ENCODE assay signal across 13 mouse cellular contexts in the genomic region with DNA sequence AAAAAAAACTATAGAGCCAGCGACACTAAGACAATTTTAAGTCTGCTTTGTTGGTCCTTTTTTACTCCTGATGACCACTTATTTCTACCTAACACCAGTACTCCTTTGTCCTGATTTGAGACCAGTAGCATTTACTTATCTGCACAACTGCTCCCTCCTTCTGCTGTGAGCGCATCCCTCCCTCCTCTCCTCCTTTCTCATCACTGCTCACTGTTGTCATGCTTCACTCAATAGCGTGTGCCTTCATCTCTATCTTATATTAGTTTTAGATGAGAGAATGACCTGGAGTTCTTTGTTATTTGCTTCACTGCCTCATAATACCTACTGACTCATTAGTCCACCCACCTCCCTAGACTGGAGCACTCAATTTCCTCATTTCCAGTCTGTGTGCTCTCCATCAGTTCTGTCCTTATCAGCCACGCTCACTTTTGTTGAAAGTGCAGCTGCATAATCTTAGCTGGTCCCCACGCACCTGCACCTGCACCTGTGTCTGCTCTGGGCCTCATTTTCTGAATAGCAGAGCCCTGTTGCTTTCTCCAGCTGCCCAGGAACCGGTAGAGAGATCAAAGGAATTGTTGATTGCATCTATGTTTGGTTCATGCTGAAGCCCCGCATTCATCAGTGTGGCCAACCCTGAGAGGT.
DNase-seq lines count a peak whose midpoint lies in the region; ATAC-seq lines count a peak whose summit lies in the region.
"Had no signal": no experiment of that assay in that cellular context is flagged by ENCODE, and none has a peak within 500 bp of the region (broad histone marks: within the 10 kb centered on the region; RNA-seq: fewer than 3 reads in every experiment).

No protein-coding gene starts in this region.

- 0 out of 2 replicates have a peak overlapping the region, but pooled peaks have one; percentile 36 for H3K27ac ChIP-seq in midbrain, embryonic 13.5 days
- H3K27ac ChIP-seq in midbrain, embryonic 11.5 days (ENCODE audit: low read depth, low read length), result no peak overlapping the region
- H3K27ac ChIP-seq: limb, embryonic 15.5 days had no signal

- H3K27me3 ChIP-seq in midbrain, embryonic 13.5 days, result no peaks in the 10 kb centered on the region
- no peaks in the 10 kb centered on the region for H3K27me3 ChIP-seq in midbrain, embryonic 11.5 days (ENCODE audit: control insufficient read depth, insufficient read depth, low read length)
- H3K27me3 ChIP-seq: limb, embryonic 15.5 days had no signal

- no peaks in the 10 kb centered on the region for H3K36me3 ChIP-seq in midbrain, embryonic 13.5 days
- no peaks in the 10 kb centered on the region for H3K36me3 ChIP-seq in midbrain, embryonic 11.5 days (ENCODE audit: control insufficient read depth, insufficient read depth, low read length)

- no peak for DNase-seq in frontal cortex, postnatal 10 days (ENCODE audit: low spot score in 2 of 2)
- no peak for DNase-seq in midbrain, embryonic 11.5 days (ENCODE audit: low spot score, missing footprints)
- DNase-seq in thymus, postnatal 36 days, result peak; percentile 53 to 68
- DNase-seq in right cerebral cortex, adult 18-20 months, result no peak
- DNase-seq in retina, postnatal 1 day, result no peak
- DNase-seq: adrenal gland, postnatal 36 days; cerebellum, adult 9-10 months; gastrocnemius, postnatal 10 days; kidney, postnatal 14 days had no signal

- no peaks in the 10 kb centered on the region for H3K9me3 ChIP-seq in midbrain, embryonic 13.5 days
- no peaks in the 10 kb centered on the region for H3K9me3 ChIP-seq in midbrain, embryonic 11.5 days (ENCODE audit: control insufficient read depth, low read length)
- H3K9me3 ChIP-seq: limb, embryonic 15.5 days had no signal

- H3K9ac ChIP-seq in midbrain, embryonic 13.5 days (replicated peaks), result no peak overlapping the region
- H3K9ac ChIP-seq in midbrain, embryonic 11.5 days (ENCODE audit: low read length), result no peak overlapping the region
- H3K9ac ChIP-seq: limb, embryonic 15.5 days had no signal

- no peak overlapping the region for H3K4me2 ChIP-seq in midbrain, embryonic 13.5 days (replicated peaks)
- H3K4me2 ChIP-seq in midbrain, embryonic 11.5 days, result no peak overlapping the region
- H3K4me2 ChIP-seq: limb, embryonic 15.5 days had no signal

- WGBS in midbrain, embryonic 13.5 days, result 39% methylated on average over 7 of the region's 7 CpGs
- 57% methylated on average over 7 of the region's 7 CpGs for WGBS in midbrain, embryonic 11.5 days

- H3K4me3 ChIP-seq in midbrain, embryonic 13.5 days (replicated peaks), result no peak overlapping the region
- H3K4me3 ChIP-seq in midbrain, embryonic 11.5 days (ENCODE audit: low read depth, low read length), result no peak overlapping the region
- H3K4me3 ChIP-seq: limb, embryonic 15.5 days had no signal

- ATAC-seq in frontal cortex, adult (ENCODE audit: low TSS enrichment), result peak; percentile 48; the same call in 1 of the 2 replicates
- ATAC-seq in midbrain, embryonic 13.5 days, result no peak
- no peak for ATAC-seq in midbrain, embryonic 11.5 days (ENCODE audit: low FRiP score)
- ATAC-seq in megakaryocyte progenitor cell, adult 5-6 weeks (replicated peaks; ENCODE audit: poor library complexity), result 0 out of 2 replicates have a peak, but pooled peaks have one; percentile 34

- peaks cover 20% of the 10 kb centered on the region for H3K4me1 ChIP-seq in midbrain, embryonic 13.5 days (replicated peaks)
- peaks cover 2% of the 10 kb centered on the region; the same call in 1 of the 2 replicates for H3K4me1 ChIP-seq in midbrain, embryonic 11.5 days (ENCODE audit: control insufficient read depth, insufficient read depth, low read length)
- H3K4me1 ChIP-seq: limb, embryonic 15.5 days had no signal

Comparison
In these comparisons a context has a peak if more than half of its experiments do, and no peak if none do; other contexts are left out.
1. ATAC-seq: peak in frontal cortex, adult (single experiment) and megakaryocyte progenitor cell, adult 5-6 weeks (single experiment); none in midbrain, embryonic 13.5 days (single experiment) and midbrain, embryonic 11.5 days (single experiment).
2. DNase-seq: peak in thymus, postnatal 36 days (2 of 2); none in frontal cortex, postnatal 10 days (0 of 2), midbrain, embryonic 11.5 days (single experiment), right cerebral cortex, adult 18-20 months (single experiment) and retina, postnatal 1 day (single experiment).